Mouse (Mus musculus) cerebellum, postnatal 10 days (tissue): ENCODE measurements at regions not wholly inside any gene's neighbourhood (a gene's known extent, or its start where the extent isn't known, plus 50 kb on each side); places are given as distances from the start of the nearest gene placed in this dataset.
A peak's percentile ranks its signal among the peaks of the same experiment; 100 is the strongest.
"Not testable (repeated sequence)": the region's sequence is repeated elsewhere in the genome, so short reads cannot be mapped to it uniquely, and the experiment has no call there.

Source experiments
- DNase-seq, 2 experiments: peaks; one replicate each; pipeline ENCODE4 v3.0.0; 2021; ENCODE audit warnings: mixed read lengths in 2 of 2

DNA sequence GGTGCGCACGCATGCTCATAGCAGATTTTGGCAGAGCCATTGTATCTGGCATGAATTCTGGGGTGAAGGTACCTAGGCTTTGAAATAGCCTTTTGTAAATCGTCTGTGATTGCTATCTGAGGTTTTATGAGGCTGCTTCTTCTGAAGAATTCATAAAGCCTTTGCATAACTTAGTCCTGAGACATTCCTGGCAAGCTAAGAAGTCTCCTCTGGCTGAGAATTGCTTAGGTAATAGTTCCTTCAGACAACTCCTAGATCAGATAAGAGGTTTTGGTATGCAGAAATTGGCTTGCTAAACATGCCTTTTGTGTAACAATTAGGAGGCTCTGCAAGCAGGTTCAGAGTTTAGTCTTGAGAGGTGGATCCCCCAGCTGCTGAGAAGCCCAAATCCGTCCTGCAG, 82.7 kb downstream of the Pmp22 start:
- no peak for DNase-seq

DNA sequence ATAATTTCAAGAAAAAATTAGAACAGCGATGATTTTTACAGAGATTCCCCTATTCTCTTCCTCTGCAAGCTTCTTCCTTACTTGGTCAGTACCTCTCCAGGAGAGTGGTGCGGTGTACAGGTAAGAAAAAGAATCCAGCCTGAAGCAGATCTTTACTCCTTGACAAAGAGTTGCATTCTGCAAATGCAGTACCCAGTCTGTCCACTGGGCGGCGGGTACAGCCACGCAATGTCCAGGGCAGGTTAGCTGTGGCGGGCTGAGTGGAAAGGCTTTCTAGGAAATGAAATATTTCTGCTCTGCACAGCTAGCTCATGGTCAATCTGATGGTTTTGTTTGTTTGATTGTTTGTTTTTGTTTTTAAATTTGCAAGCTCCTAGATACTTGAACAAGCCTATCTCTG, 84.3 kb downstream of the Pmp22 start:
- peak; percentile 94 to 96 for DNase-seq

DNA sequence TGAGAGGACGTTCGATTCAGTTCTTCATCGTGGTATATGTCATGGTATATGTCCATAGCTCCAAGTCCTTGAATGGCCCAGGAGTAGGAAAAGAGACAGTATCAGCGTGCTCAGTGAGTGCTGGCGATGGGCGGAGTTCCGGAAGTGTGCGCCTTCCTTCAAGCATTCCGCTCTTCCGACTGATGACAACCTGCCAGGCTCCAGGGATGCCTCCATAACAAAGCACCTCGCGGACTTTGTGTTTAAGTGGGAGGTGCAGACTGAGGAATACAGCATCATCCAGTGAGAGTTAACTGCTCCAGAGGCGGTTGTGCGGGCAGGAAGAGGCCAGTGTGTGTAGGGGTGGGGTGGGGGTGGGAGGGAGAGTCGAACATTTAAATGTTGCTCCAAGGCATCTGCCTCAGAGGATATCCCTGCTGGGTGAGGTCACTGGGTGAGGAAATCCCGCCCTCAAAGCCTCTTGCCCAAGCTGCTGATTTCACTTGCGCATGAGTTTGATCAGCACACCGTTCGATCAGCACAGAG, 85.2 kb downstream of the Pmp22 start:
- DNase-seq, result no peak

DNA sequence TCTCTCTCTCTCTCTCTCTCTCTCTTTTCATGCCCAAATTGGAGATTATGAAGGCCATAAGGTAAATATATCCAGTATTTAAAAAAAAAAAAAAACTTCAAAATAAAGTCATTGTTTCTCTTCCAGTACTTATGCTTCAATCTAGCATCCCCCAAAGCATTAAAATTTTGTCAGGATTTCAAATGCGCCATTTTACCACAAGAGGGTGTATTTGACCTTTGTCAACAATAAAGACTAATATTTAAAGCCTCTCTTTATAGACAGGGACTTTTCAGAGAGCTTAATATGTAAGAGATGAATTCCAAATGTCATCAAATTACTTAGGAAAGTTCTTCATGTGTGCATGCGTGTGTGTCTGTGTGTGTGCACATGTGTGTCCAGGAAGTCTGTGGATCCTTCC, 87.2 kb downstream of the Pmp22 start:
- DNase-seq, result no peak

DNA sequence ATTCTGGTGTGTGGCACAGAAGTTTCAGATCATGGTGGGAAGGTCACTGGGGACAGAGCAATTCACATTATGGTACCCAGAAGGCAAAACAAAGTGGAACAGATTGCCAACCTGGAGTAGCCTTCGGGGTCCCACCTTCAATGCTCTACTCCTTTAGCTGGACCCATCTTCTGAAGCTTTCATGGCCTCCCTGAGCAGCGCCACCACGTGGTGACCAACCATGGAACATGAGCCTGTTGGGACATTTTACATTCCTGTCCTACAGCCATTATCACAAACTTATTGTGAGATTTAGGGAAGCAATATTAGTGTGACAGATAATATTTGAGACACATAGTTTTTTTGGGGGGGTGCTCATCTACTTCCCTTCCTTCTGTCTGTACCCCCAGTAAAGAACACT, 88.3 kb downstream of the Pmp22 start:
- no peak for DNase-seq

DNA sequence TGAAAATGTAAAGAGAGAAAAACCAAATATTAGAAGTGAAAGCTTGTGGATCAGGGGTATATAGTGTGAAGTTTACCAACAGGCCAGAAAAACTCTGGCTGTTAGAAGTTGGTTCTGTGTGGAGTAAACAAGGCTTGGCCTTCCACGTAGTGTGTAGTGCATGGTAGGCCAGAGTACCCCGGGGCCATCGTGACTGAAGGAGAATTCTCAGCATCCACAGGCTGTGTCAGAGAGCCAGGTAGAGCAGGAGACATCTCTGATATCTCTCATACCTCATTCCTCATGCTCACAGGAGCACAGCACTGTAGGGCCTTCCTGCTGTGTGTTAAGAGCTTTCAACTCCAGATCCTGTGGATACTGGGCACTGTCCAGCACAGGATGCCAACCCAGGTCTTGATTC, 97.7 kb downstream of the Pmp22 start:
- peak; percentile 19 to 33 for DNase-seq

DNA sequence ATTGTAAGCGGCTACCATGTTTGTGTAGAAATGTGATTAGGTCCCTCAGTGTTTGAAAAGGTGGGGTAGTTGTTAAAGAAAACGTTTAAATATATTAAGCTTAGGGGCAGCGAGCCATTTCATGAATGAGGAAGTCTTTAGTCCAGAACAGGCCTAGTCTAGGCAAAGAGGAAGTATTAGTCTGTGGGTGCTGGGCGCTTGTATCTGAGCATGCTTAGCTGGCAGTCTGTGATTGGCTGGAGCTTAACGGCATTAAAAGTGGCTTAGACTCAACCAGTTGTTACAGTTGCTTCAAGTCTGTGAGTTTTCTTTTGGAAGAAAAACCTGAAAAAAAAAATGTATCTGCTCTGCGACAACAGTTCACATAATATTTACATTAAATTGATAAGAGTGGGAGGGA, 102.0 kb downstream of the Pmp22 start:
- no peak for DNase-seq

DNA sequence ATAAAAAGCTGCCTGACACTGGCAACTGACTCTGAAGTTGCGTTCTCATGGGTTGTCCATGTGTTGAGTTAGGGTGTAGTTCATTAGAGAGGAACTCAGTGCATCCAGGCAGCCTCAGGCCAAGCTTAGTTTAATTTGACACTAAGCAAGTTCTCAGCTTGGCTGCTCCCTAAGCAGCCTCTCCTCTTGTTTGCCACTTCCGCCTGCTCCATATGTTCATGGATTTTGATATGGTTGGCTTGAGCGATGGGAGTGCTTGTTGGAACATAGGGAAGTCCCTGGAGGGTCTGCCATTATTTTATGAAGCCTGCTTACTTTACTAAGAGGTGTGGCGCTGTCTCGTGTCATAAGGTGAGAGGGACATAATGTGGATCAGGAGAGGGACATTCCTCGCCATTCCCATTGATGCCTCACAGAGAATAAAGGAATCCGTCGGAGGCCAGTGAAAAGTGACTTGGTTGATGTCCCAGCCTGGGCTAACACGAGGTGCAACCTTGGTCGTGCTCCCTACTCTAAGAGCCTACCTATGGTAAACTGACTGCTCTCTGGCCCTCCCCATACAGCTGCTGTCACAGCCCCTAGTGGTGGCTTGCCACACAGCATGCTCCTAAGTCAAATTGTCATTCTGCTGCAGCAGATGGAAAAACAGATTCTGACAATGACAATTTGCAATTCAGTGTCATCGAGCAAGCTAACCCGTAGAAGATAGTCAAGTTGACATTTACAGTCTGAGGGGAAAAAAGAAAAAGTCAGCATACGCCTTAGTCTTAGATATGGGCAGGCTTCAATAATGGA, 104.6 kb downstream of the Pmp22 start:
- DNase-seq, result peak; percentile 15

DNA sequence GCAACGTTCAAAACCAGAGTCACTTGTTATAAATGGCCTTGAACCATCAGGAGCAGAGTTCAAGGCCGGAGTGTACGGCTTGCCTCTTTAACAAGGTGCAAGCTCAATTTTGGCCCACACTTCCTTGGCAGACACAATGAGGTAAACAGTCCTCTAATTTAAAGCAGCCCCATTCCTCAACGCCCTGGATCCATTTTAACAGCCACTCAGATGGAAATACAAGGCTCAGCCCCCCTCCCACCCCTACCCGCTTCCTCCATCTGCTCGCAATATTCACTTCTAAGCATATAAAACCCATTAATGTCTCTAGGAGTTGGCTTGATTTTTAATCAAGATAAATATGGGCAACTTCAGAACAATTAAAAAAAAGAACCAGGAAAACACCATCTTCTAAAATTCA, 105.7 kb downstream of the Pmp22 start:
- no peak for DNase-seq

DNA sequence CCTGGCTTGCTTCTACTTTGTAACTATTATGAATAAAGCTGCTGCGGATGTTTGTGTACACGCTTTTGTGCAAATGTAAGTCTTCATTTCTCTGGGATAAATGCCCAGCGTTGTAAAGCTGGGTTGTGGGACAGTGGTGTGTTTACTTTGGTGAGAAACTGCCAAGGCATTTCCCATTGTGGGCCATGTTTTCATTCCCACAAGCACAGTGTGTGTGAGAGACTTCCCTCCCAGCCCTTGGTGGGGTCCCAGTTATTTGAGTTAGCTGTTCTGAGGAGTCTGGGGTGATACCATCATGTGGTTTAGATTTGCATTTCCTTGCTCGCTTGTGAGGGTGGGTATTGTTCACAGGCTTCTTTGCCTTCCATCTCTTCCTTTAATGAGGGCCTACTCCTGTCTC, 109.9 kb downstream of the Pmp22 start:
- no peak for DNase-seq

DNA sequence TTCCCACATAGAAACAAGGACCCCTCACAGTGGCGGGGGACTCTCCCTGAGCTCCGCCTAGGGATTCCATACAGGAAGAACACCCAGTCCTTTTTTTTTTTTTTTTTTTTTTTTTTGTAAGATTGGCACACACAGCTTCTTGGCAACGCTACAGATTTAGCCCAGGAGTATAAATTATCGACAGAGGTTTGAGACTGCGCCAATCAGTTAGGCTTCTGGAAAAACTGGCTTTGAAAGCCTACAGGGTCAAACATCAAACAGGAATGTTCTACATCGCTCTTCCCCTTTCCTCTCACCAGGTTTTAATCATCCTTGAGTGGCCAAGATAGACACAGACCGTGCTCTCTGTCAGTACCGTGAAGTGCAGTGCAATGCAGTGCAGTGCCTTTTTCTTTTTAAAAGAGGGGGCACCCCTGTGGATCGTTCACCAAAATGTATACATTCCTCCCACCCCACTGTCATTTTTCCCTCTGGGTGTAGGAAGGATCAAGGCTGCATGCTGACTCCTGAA, 115.2 kb downstream of the Pmp22 start:
- DNase-seq, result no peak

DNA sequence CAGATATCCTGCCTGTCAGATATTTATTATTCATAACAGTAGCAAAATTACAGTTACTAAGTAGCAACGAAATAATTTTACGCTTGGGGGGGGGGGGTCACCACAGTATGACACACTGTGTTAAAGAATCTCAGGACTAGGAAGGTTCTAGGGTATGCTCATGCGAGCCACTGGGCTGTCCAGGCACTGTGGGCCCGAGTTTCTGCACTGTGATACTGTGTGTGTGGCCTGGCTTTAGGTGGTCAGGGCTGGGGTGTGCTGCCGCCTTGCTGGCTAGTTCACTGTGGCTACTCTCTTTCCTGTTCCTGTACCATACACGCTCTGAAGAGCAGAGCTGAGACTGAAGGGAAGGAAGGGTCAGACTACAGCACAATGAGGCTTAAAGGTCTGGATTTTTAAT, 116.3 kb downstream of the Pmp22 start:
- DNase-seq, result no peak

DNA sequence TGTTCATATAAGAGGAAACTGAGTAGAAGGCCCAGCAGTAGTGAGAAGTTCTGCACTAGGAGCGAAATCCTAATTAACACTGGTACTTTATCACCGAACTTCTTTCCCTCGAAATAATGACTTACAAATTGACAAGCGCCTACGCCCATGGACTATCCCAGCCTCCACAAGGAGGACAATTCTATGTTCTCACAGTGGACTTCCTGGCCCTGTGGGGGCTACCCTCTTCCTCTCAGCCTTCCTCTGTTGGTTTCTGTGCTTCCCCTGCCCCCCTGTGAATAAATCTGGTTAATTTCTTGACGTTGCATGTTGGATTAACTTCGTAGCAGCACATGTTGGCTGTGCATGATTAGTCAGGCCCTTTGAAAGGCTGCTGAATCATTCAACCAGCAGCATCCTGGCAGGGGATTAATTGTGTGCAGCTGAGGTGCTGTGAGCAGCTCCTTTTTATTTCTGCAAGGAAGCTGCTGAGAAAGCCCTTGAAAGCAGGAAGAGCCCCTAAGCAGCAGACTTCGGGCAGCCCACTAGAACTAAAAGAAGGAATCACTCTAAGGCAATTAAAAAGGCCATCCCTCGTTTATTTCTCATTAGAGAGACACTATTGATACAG, 117.4 kb downstream of the Pmp22 start:
- peak in 1 of 2 experiments; percentile 20 for DNase-seq

DNA sequence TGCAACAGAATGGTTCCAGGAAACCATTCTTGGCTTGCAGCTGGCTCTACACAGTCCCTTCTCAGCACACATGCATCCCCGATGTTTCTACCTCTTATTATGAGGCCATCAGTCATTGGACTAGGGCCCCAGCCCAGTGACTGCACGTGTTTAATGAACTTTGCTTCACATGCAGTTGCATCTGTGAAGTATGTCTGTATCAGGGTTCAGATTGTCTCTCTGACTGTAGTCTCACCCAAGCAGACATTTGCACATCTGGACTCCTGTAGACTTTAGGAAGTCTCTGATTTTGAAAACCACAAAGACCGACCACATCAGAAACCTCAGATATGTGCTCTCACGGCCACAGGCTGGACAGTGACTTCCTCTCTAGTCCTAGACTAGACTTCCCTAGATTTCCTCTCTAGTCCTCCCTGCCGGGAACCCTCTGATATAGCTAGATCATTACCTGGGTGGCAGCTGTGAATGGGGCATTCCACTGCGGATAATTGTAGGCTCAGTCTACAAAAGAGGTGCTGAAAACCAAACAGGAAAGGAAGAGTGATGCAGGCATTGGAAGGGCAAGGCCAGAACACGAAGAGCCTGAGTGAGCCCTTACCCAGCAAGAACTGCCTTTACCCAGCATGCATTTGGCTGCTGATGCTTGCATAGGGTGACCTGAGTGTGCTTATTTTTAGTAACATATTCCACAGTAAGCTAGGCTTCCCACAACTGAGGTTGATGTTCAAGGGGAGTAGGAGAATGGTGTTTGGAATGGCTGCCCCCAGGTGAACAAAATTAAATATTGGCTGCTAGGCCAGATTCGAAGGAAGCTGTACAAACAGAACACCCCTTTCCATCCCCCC, 123.5 kb downstream of the Pmp22 start:
- no peak for DNase-seq

DNA sequence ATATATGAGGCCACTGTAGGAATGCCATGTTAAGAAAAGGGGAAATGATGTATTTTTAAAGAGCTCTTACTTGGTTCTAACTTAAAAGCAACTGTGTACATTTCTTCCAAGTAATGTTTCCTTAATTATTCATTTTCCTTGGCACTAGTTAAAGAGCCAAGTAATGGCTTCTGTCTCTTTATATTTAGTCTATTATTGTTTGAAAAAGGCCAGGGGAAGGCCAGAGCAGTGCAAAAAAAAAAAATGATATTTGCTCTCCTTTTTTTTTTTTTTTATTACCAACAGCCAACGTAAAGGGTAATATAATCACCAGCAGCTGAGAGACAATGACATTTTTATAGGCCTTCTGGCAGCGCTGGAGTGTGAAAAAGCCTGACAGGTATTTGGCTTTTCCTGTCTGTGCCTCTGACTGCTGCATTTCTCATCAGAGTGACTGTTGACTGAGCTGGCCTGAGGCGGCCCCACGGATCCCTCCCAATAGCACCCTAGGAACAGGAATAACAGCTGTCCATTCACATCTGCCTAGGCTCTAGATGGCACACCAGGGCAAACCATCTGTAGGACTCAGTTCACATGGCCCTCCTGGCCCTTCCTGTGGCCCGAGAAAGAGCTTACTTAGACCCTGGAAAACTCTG, 124.3 kb downstream of the Pmp22 start:
- peak; percentile 9 to 15 for DNase-seq

DNA sequence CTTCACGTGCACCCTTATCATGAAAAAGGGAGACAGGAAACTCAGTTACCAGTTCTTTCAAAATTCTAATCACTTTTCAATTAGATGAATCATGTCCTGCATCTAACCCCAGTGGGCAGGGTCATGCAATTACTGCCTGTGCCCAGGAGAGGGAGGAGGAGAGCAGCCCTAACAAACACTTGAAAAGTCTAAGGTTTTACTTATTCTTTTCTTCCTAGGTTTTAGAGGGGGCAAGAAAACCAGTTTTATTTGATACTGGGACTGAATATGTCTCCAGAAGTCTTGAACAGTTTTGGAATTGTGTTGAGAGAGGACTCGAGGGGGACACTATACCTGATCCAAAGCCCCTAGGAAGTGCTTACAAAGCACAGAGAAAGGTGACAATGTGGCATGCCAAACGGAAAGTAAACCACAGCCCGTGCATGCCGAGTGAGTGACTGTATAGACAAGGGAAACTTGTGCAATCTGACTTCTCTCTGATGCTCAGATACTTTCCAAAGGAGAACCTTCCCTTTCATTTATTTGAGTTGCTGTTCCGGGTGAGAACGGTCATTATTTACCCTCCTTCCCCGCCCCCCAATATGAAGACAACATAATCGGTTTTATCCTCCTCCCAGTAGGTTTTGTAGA, 135.8 kb downstream of the Pmp22 start:
- peak; percentile 31 to 36 for DNase-seq

DNA sequence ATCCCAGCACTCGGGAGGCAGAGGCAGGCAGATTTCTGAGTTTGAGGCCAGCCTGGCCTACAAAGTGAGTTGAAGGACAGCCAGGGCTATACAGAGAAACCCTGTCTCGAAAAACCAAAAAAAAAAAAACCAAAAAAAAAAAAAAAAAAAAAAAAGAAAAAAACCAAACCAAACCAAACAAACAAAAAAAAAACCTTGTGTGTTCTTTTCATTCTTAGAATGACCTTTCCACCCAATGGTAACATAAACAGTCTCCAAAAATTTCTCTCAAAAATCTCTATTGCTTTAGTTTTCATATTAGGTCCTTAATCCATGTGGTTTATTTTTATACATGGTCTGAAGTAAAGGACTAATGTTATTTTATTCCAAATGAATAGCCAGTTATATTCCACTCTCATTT, 137.5 kb downstream of the Pmp22 start:
- DNase-seq, result not testable (repeated sequence)

DNA sequence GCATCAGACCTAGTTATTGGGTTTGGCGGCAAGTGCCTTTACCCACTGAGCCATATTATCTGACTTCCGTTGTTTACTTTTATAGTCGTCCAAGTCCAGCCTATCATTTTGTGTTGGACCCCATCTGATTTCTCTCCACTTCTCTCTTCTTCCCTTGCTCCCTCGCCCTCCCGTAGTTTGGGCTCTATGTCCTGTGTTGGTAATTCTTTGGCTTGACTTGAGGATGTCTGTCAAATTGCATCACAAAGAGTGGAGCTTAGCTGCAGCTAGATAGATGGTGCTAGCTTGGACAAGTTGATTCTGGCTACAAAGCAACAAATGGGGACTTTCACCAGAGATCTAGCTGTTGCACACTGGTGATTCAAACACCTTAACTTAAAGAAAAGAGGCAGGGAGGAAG, 147.9 kb downstream of the Pmp22 start:
- DNase-seq, result no peak

DNA sequence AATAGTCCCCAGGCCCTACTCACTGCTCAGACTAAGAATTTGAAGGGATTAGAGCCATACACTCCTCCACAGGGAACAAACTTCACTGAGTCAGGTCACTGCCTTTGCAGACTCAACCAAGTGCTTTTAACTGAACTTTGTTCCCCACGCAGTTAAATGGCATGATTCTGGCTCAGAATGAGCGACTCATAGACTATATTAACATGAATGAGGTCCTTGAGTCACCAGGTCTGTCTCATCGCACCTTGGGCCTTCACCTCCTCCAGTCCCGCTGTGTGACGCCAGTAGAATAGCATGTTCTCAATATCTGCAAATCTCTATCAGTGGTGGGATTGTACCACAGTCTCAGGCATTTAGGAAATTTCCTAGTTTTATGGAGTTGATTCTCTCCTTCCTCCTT, 153.1 kb downstream of the Pmp22 start:
- no peak for DNase-seq

DNA sequence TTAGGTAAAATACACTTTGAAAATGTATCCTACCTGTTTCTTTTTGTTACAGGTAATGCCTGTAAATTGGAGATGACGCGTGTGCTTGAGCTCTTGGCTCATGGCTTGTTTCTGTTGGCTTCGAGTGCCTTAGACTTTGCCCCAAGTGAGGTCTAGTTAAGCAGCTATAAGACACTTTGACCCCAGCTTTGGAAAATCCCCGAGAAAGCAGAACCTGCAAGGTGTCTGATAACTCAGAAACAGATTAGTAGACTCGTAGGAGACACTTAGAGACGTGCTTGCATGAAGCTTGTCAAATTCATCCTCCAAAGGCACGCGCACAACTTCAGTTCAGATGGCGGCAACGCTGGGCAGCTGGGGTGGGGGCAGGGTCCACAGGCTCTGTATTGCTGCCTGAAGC, 153.8 kb downstream of the Pmp22 start:
- DNase-seq, result no peak

DNA sequence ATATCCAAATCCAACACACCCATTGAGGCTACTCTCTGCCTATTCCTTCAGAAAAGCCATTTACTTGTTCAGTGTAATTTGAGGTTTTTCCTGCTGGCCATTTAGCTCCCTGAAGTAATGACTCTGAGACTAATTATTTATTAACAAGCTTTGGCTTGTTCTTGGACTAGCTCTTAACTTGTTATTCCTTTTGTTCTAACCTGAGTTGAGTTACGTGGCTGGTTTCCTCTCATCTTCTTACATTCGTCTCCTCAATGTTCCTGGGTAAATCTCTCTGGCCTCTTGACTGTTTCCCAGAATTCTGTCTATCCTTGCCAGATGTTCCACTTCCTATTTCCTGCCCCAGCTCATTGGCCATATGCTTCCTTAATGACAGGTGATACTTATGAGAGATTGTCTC, 157.2 kb downstream of the Pmp22 start:
- DNase-seq, result no peak

DNA sequence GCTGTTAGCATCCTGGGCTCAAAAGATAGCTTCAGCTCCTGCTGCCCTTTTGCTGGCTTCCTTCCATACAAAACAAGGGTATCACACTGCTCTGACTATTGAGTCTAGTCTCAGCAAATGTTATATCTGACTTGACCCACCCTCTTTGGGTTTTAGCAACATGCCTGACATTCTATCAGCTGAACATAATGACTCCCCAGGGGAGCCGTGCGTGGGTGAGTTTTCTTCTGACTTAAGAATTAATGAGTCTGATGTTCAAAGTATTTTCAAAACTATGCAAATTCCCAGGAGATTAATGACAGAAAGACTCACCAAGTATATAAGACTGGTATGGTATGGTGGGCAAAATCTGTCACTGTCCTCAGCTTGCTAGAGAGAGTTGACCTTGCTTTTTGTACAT, 159.0 kb downstream of the Pmp22 start:
- no peak for DNase-seq
